Mouse (Mus musculus) hindbrain, embryonic 15.5 days (tissue): Measurements from ENCODE around the gene 1700029I15Rik. TPM values are rescaled to one million over a fixed set of nuclear protein-coding genes. Genes with fewer than 3 reads are reported as not detected.
"Not testable (repeated sequence)": the region's sequence is repeated elsewhere in the genome, so short reads cannot be mapped to it uniquely, and the experiment has no call there.

ENCODE experiments used
- ATAC-seq: fragments of 200-750 bp; cut with Nextera tagmentation; 2 replicates; pipeline ENCODE4 v1.8.0; 2017; ENCODE audit warnings: low read depth, moderate number of reproducible peaks, moderate TSS enrichment; ENCODE audit not compliant: low FRiP score
- H3K27ac ChIP-seq: fragments of 300-500 bp; sonication (generic); replicated peaks from 2 replicates; pipeline ENCODE4 v1.5.1; 2015; ENCODE audit warnings: mild to moderate bottlenecking, inconsistent platforms
- H3K27me3 ChIP-seq: fragments of 300-500 bp; sonication (generic); 2 replicates; pipeline ENCODE4 v1.6.1; 2015; ENCODE audit warnings: control low read depth, inconsistent platforms
- H3K36me3 ChIP-seq: fragments of 300-500 bp; sonication (generic); 2 replicates; pipeline ENCODE4 v1.6.1; 2015; ENCODE audit warnings: control low read depth, inconsistent platforms
- H3K4me1 ChIP-seq: fragments of 300-500 bp; sonication (generic); replicated peaks from 2 replicates; pipeline ENCODE4 v1.6.1; 2015; ENCODE audit warnings: control low read depth, inconsistent platforms
- H3K4me2 ChIP-seq: fragments of 300-500 bp; sonication (generic); 2 replicates; pipeline ENCODE4 v1.6.1; 2015; ENCODE audit warnings: moderate library complexity, mild to moderate bottlenecking, inconsistent platforms
- H3K4me3 ChIP-seq: fragments of 300-500 bp; sonication (generic); 2 replicates; pipeline ENCODE4 v1.5.1; 2015; ENCODE audit warnings: mild to moderate bottlenecking, inconsistent platforms
- H3K9ac ChIP-seq: fragments of 300-500 bp; sonication (generic); 2 replicates; pipeline ENCODE4 v1.6.1; 2015; ENCODE audit warnings: inconsistent platforms
- H3K9me3 ChIP-seq: fragments of 300-500 bp; sonication (generic); 2 replicates; pipeline ENCODE4 v1.6.1; 2016; ENCODE audit warnings: control low read depth, inconsistent platforms
- WGBS: fragments of 180-500 bp; shearing (Covaris S2); methylation state at CpG from one replicate; pipeline ENCODE4 v1.1.7; 2015; 5-methylcytosine and 5-hydroxymethylcytosine counted together
- polyA plus RNA-seq: library from polyadenylated mRNA; unstranded; fragments of >200 nt; fragmentation: Nextera tagmentation; extraction: Ambion mirVana; gene quantifications from 2 replicates; pipeline ENCODE4 v1.2.1, GENCODE M21; 2015

The 1700029I15Rik gene
- polyA plus RNA-seq, 1 experiment from 2014 or later: 8.8 TPM

GRCm38 (mm10) chr2:92387646-92388045, 5.3 kb downstream of the 1700029I15Rik start:
- 63% methylated on average over 4 of the region's 4 CpGs for WGBS
- Histone ChIP-seq H3K27ac (0 out of 2 replicates have a peak overlapping the region, but pooled peaks have one; percentile 52), H3K9me3 (no peaks in the 10 kb centered on the region), H3K4me1 (peaks cover 53% of the 10 kb centered on the region), H3K27me3 (no peaks in the 10 kb centered on the region), H3K4me3 (peak overlapping the region; percentile 72), H3K4me2 (peak overlapping the region; percentile 90), H3K9ac (peak overlapping the region; percentile 87), H3K36me3 (peaks cover 47% of the 10 kb centered on the region)
- ATAC-seq: no peak

GRCm38 (mm10) chr2:92388081-92388517, 5.8 kb downstream of the 1700029I15Rik start:
- H3K27me3 ChIP-seq: no peaks in the 10 kb centered on the region
- peaks cover 58% of the 10 kb centered on the region for H3K4me1 ChIP-seq
- H3K4me3 ChIP-seq: peak overlapping the region; percentile 72
- WGBS: 22% methylated on average over 3 of the region's 3 CpGs
- H3K4me2 ChIP-seq: peak overlapping the region; percentile 90
- H3K9ac ChIP-seq: peak overlapping the region; percentile 87
- ATAC-seq: no peak
- peak overlapping the region; percentile 95 for H3K27ac ChIP-seq
- no peaks in the 10 kb centered on the region for H3K9me3 ChIP-seq
- peaks cover 42% of the 10 kb centered on the region for H3K36me3 ChIP-seq

GRCm38 (mm10) chr2:92388891-92389641, 6.7 kb downstream of the 1700029I15Rik start:
- peak overlapping the region; percentile 72 for H3K4me3 ChIP-seq
- H3K9ac ChIP-seq: peak overlapping the region; percentile 87
- ATAC-seq: peak; percentile 92
- H3K36me3 ChIP-seq: peaks cover 33% of the 10 kb centered on the region
- peaks cover 62% of the 10 kb centered on the region for H3K4me1 ChIP-seq
- H3K4me2 ChIP-seq: peak overlapping the region; percentile 90
- no peaks in the 10 kb centered on the region for H3K27me3 ChIP-seq
- WGBS: under 1% methylated on average over 58 of the region's 62 CpGs
- H3K9me3 ChIP-seq: no peaks in the 10 kb centered on the region
- H3K27ac ChIP-seq: peak overlapping the region; percentile 95

- ATAC-seq: no peak
- no peaks in the 10 kb centered on the region for H3K27me3 ChIP-seq
Measured at GRCm38 (mm10) chr2:92389645-92390044, 7.3 kb downstream of the 1700029I15Rik start.

GRCm38 (mm10) chr2:92390206-92390930, 8.0 kb downstream of the 1700029I15Rik start:
- peaks cover 21% of the 10 kb centered on the region for H3K36me3 ChIP-seq
- H3K27me3 ChIP-seq: no peaks in the 10 kb centered on the region
- 0 out of 2 replicates have a peak overlapping the region, but pooled peaks have one; percentile 87 for H3K9ac ChIP-seq
- H3K4me2 ChIP-seq: peak overlapping the region; percentile 90
- 76% methylated on average over 6 of the region's 6 CpGs for WGBS
- H3K4me1 ChIP-seq: peaks cover 62% of the 10 kb centered on the region
- no peak overlapping the region for H3K4me3 ChIP-seq
- H3K27ac ChIP-seq: peak overlapping the region; percentile 95
- H3K9me3 ChIP-seq: no peaks in the 10 kb centered on the region
- no peak for ATAC-seq

More at GRCm38 (mm10) chr2:92389645-92390044, 7.3 kb downstream of the 1700029I15Rik start:
- WGBS: 2% methylated on average over 10 of the region's 10 CpGs
- peak overlapping the region; percentile 72 for H3K4me3 ChIP-seq
- peaks cover 28% of the 10 kb centered on the region for H3K36me3 ChIP-seq
- no peaks in the 10 kb centered on the region for H3K9me3 ChIP-seq
- peaks cover 62% of the 10 kb centered on the region for H3K4me1 ChIP-seq
- peak overlapping the region; percentile 90 for H3K4me2 ChIP-seq
- H3K9ac ChIP-seq: peak overlapping the region; percentile 87
- H3K27ac ChIP-seq: peak overlapping the region; percentile 95

- H3K27me3 ChIP-seq: no peaks in the 10 kb centered on the region
- peaks cover 14% of the 10 kb centered on the region for H3K36me3 ChIP-seq
- 76% methylated on average over 8 of the region's 8 CpGs for WGBS
- no peak overlapping the region for H3K9ac ChIP-seq
- H3K4me3 ChIP-seq: no peak overlapping the region
- H3K9me3 ChIP-seq: no peaks in the 10 kb centered on the region
- H3K4me1 ChIP-seq: peaks cover 62% of the 10 kb centered on the region
- no peak for ATAC-seq
- peak overlapping the region; percentile 77; the same call in 1 of the 2 replicates for H3K27ac ChIP-seq
- H3K4me2 ChIP-seq: peak overlapping the region; percentile 57; the same call in 1 of the 2 replicates
Measured at GRCm38 (mm10) chr2:92391116-92391515, 8.8 kb downstream of the 1700029I15Rik start.

- Histone ChIP-seq H3K9me3 (no peaks in the 10 kb centered on the region), H3K4me2 (peak overlapping the region; percentile 57), H3K27me3 (no peaks in the 10 kb centered on the region), H3K9ac (peak overlapping the region; percentile 43), H3K36me3 (peaks cover 7% of the 10 kb centered on the region), H3K4me1 (peaks cover 62% of the 10 kb centered on the region), H3K27ac (peak overlapping the region; percentile 77), H3K4me3 (peak overlapping the region; percentile 33)
- ATAC-seq: no peak
- WGBS: 24% methylated on average over 11 of the region's 11 CpGs
Measured at GRCm38 (mm10) chr2:92391703-92392317, 9.5 kb downstream of the 1700029I15Rik start.

GRCm38 (mm10) chr2:92392318-92393264, 10.3 kb downstream of the 1700029I15Rik start:
- no peak for ATAC-seq
- WGBS: 4% methylated on average over 26 of the region's 26 CpGs

GRCm38 (mm10) chr2:92395535-92395934, 13.2 kb downstream of the 1700029I15Rik start:
- Histone ChIP-seq H3K4me1 (peaks cover 60% of the 10 kb centered on the region), H3K4me2 (no peak overlapping the region), H3K4me3 (no peak overlapping the region), H3K27me3 (no peaks in the 10 kb centered on the region), H3K9ac (no peak overlapping the region), H3K9me3 (no peaks in the 10 kb centered on the region), H3K27ac (no peak overlapping the region), H3K36me3 (no peaks in the 10 kb centered on the region)
- WGBS: 84% methylated on average over 3 of the region's 3 CpGs
- no peak for ATAC-seq

More at GRCm38 (mm10) chr2:92392318-92393264, 10.3 kb downstream of the 1700029I15Rik start:
- Histone ChIP-seq H3K9me3 (no peaks in the 10 kb centered on the region), H3K36me3 (peaks cover under 1% of the 10 kb centered on the region; the same call in 1 of the 2 replicates), H3K27me3 (no peaks in the 10 kb centered on the region), H3K4me3 (peak overlapping the region; percentile 33), H3K9ac (peak overlapping the region; percentile 43), H3K4me2 (peak overlapping the region; percentile 57), H3K4me1 (peaks cover 62% of the 10 kb centered on the region), H3K27ac (peak overlapping the region; percentile 77)

- Histone ChIP-seq H3K9me3 (no peaks in the 10 kb centered on the region), H3K27ac (no peak overlapping the region), H3K9ac (no peak overlapping the region), H3K27me3 (no peaks in the 10 kb centered on the region), H3K4me2 (0 out of 2 replicates have a peak overlapping the region, but pooled peaks have one; percentile 31), H3K36me3 (no peaks in the 10 kb centered on the region), H3K4me1 (peaks cover 53% of the 10 kb centered on the region), H3K4me3 (no peak overlapping the region)
- 80% methylated on average over 1 of the region's 1 CpGs for WGBS
- no peak for ATAC-seq
Measured at GRCm38 (mm10) chr2:92397436-92397835, 15.1 kb downstream of the 1700029I15Rik start.

GRCm38 (mm10) chr2:92399877-92400276, 17.5 kb downstream of the 1700029I15Rik start:
- H3K36me3 ChIP-seq, H3K27me3 ChIP-seq, ATAC-seq, H3K9me3 ChIP-seq: not testable (repeated sequence)
- H3K9ac ChIP-seq: 0 out of 2 replicates have a peak overlapping the region, but pooled peaks have one; percentile 3
- H3K4me2 ChIP-seq: peak overlapping the region; percentile 80
- peak overlapping the region; percentile 64 for H3K4me3 ChIP-seq
- H3K4me1 ChIP-seq: peaks cover 46% of the 10 kb centered on the region
- WGBS: 19% methylated on average over 4 of the region's 4 CpGs
- peak overlapping the region; percentile 77; the same call in 1 of the 2 replicates for H3K27ac ChIP-seq
